Mouse (Mus musculus): ENCODE data around the gene Pros1. TPM values are rescaled to one million over a fixed set of nuclear protein-coding genes. Genes with fewer than 3 reads are reported as not detected.

The Pros1 gene
- polyA plus RNA-seq, 1 experiment, result not detected

GRCm38 (mm10) chr16:62964361-62964763, 110.3 kb downstream of the Pros1 start:
- 38% methylated on average over 6 of the region's 6 CpGs for WGBS
- no peak overlapping the region for H3K27ac ChIP-seq (ENCODE audit: insufficient read depth, low read depth, low read length)

GRCm38 (mm10) chr16:62971673-62972332, 117.7 kb downstream of the Pros1 start:
- 78% methylated on average over 1 of the region's 1 CpGs for WGBS
- no peak for TF ChIP-seq POLR2A (IDR thresholded peaks at IDR 0.05; ENCODE audit: insufficient read depth, low read depth, low read length)
- no peak for TF ChIP-seq CTCF (IDR thresholded peaks at IDR 0.05; ENCODE audit: insufficient read depth, low read depth, low read length)
- no peak overlapping the region for H3K4me3 ChIP-seq (ENCODE audit: insufficient read depth, low read depth, low read length)
- no peak overlapping the region for H3K27ac ChIP-seq (ENCODE audit: insufficient read depth, low read depth, low read length)
- H3K4me1 ChIP-seq (ENCODE audit: control insufficient read depth, insufficient read depth, low read length), result no peaks in the 10 kb centered on the region

More at GRCm38 (mm10) chr16:62964361-62964763, 110.3 kb downstream of the Pros1 start:
- Histone ChIP-seq H3K4me3 (ENCODE audit: insufficient read depth, low read depth, low read length) (no peak overlapping the region), H3K4me1 (ENCODE audit: control insufficient read depth, insufficient read depth, low read length) (no peaks in the 10 kb centered on the region)
- TF ChIP-seq POLR2A (IDR thresholded peaks at IDR 0.05; ENCODE audit: insufficient read depth, low read depth, low read length) (no peak), CTCF (IDR thresholded peaks at IDR 0.05; ENCODE audit: insufficient read depth, low read depth, low read length) (no peak)

GRCm38 (mm10) chr16:62974926-62975325, 120.8 kb downstream of the Pros1 start:
- H3K4me1 ChIP-seq (ENCODE audit: control insufficient read depth, insufficient read depth, low read length), result no peaks in the 10 kb centered on the region
- no peak overlapping the region for H3K27ac ChIP-seq (ENCODE audit: insufficient read depth, low read depth, low read length)
- WGBS, result 88% methylated on average over 1 of the region's 1 CpGs
- H3K4me3 ChIP-seq (ENCODE audit: insufficient read depth, low read depth, low read length), result no peak overlapping the region
- TF ChIP-seq CTCF (IDR thresholded peaks at IDR 0.05; ENCODE audit: insufficient read depth, low read depth, low read length) (no peak), POLR2A (IDR thresholded peaks at IDR 0.05; ENCODE audit: insufficient read depth, low read depth, low read length) (no peak)

Other genes with a start within 250 kb of the Pros1 start
- gene Nsun3, start 67.5 kb upstream of the Pros1 start, polyA plus RNA-seq (2012; ENCODE audit: insufficient read depth, insufficient read length, low replicate concordance, missing spikeins), result not detected in 2 replicates
- gene Stx19, start 39.6 kb upstream of the Pros1 start, polyA plus RNA-seq (2012; ENCODE audit: insufficient read depth, insufficient read length, low replicate concordance, missing spikeins), result not detected in 2 replicates
- gene Arl13b, start 7.3 kb upstream of the Pros1 start, polyA plus RNA-seq (2012; ENCODE audit: insufficient read depth, insufficient read length, low replicate concordance, missing spikeins), result not detected in 2 replicates

Data from olfactory bulb, adult 2 months (tissue).